In genomic region chr12:111337864-111338354, GRCm38 (mm10) we compare ENCODE assay signal across 10 mouse cellular contexts. TPM values are rescaled to one million over a fixed set of nuclear protein-coding genes. Genes with fewer than 3 reads are reported as not detected.
DNase-seq lines count a peak whose midpoint lies in the region; ATAC-seq and TF ChIP-seq lines count a peak whose summit lies in the region.
"Had no signal": no experiment of that assay in that cellular context is flagged by ENCODE, and none has a peak within 500 bp of the region (broad histone marks: within the 10 kb centered on the region; RNA-seq: fewer than 3 reads in every experiment).

No protein-coding gene starts in this region.

- no peak overlapping the region for H3K9ac ChIP-seq in kidney, embryonic 16.5 days (replicated peaks; ENCODE audit: low read length)
- H3K9ac ChIP-seq in CH12.LX (ENCODE audit: insufficient read depth, low read depth) = no peak overlapping the region
- H3K9ac ChIP-seq in liver, embryonic 13.5 days = 0 out of 2 replicates have a peak overlapping the region, but pooled peaks have one; percentile 8

- H3K4me2 ChIP-seq in kidney, embryonic 16.5 days (replicated peaks; ENCODE audit: low read depth, low read length) = no peak overlapping the region
- no peak overlapping the region for H3K4me2 ChIP-seq in CH12.LX (ENCODE audit: insufficient read depth, low read depth, poor library complexity, severe bottlenecking)
- H3K4me2 ChIP-seq in liver, embryonic 13.5 days = peak overlapping the region; percentile 1

- H3K36me3 ChIP-seq in kidney, adult 2 months (ENCODE audit: control insufficient read depth, insufficient read depth, low read length) = no peaks in the 10 kb centered on the region; the same call in 1 of the 2 replicates
- H3K36me3 ChIP-seq in kidney, embryonic 16.5 days (ENCODE audit: insufficient read depth, low read length) = peaks cover 59% of the 10 kb centered on the region
- peaks cover 29 to 84% of the 10 kb centered on the region in 2 experiments for H3K36me3 ChIP-seq in CH12.LX (replicated peaks in 1 of 2; ENCODE audit: control insufficient read depth in 1 of 2, insufficient read depth in 1 of 2, low read length in 1 of 2)
- peaks cover 33% of the 10 kb centered on the region for H3K36me3 ChIP-seq in liver, embryonic 13.5 days

- peak; percentile 21; the same call in 1 of the 2 replicates for TF ChIP-seq CTCF in kidney, adult 2 months (conservative IDR thresholded peaks at IDR 0.05; ENCODE audit: insufficient read depth, insufficient read length, low read depth, low read length)
- peak in 1 of 2 experiments; percentile 28; a peak in 1 of 4 replicates for TF ChIP-seq CTCF in CH12.LX (conservative IDR thresholded peaks at IDR 0.05 in 1 of 2, IDR thresholded peaks at IDR 0.05 in 1 of 2; ENCODE audit: low read depth in 2 of 2, low read length in 2 of 2)

- H3K79me2 ChIP-seq in CH12.LX (replicated peaks; ENCODE audit: control insufficient read depth, extremely low read depth, insufficient read depth, poor library complexity, severe bottlenecking) = no peaks in the 10 kb centered on the region

- no peak for TF ChIP-seq POLR2A in kidney, adult 2 months (IDR thresholded peaks at IDR 0.05; ENCODE audit: low read depth, low read length)
- TF ChIP-seq POLR2A in CH12.LX (IDR thresholded peaks at IDR 0.05; ENCODE audit: low read depth, low read length) = no peak

- no peak overlapping the region for H3K4me3 ChIP-seq in kidney, adult 2 months (ENCODE audit: insufficient read depth, low read depth, low read length)
- H3K4me3 ChIP-seq in kidney, embryonic 16.5 days (ENCODE audit: low read length) = no peak overlapping the region
- no peak overlapping the region for H3K4me3 ChIP-seq in CH12.LX (replicated peaks in 1 of 3; ENCODE audit: low read depth in 2 of 3, low read length in 2 of 3, poor library complexity in 1 of 3)
- H3K4me3 ChIP-seq in liver, embryonic 13.5 days (replicated peaks) = no peak overlapping the region
- H3K4me3 ChIP-seq: erythroblast, embryonic 14.5 days had no signal

- dilution Hi-C loops in CH12.LX (cut with MboI; ENCODE audit: extremely low pct_ligation_motif_present, extremely low pct_unique_long_range_greater_than_20kb, low sequenced_read_pairs) = no loop called here

- no peak for ATAC-seq in kidney, embryonic 16.5 days (ENCODE audit: low FRiP score, low TSS enrichment)
- peak; percentile 80 for ATAC-seq in liver, embryonic 13.5 days (ENCODE audit: low read depth)

- in situ Hi-C loops in CH12.LX (cut with MboI; ENCODE audit: low pct_ligation_motif_present, low pct_unique_long_range_greater_than_20kb, low sequenced_read_pairs) = no loop called here

- no peaks in the 10 kb centered on the region for H3K27me3 ChIP-seq in kidney, adult 2 months (replicated peaks; ENCODE audit: control insufficient read depth, insufficient read depth, low read length)
- H3K27me3 ChIP-seq in kidney, embryonic 16.5 days (ENCODE audit: insufficient read depth, low read length) = no peaks in the 10 kb centered on the region
- H3K27me3 ChIP-seq in CH12.LX (replicated peaks) = no peaks in the 10 kb centered on the region
- H3K27me3 ChIP-seq in liver, embryonic 13.5 days = no peaks in the 10 kb centered on the region

- TF ChIP-seq RAD21 in CH12.LX (IDR thresholded peaks at IDR 0.05; ENCODE audit: low read depth, low read length) = peak; percentile 16

- H3K9me3 ChIP-seq in kidney, embryonic 16.5 days (ENCODE audit: low read length) = no peaks in the 10 kb centered on the region
- H3K9me3 ChIP-seq in CH12.LX (replicated peaks; ENCODE audit: low read length) = no peaks in the 10 kb centered on the region
- no peaks in the 10 kb centered on the region for H3K9me3 ChIP-seq in liver, embryonic 13.5 days (replicated peaks)

- no peaks in the 10 kb centered on the region for H3K4me1 ChIP-seq in kidney, adult 2 months (ENCODE audit: control insufficient read depth, insufficient read depth, low read length)
- no peaks in the 10 kb centered on the region for H3K4me1 ChIP-seq in kidney, embryonic 16.5 days (ENCODE audit: insufficient read depth, low read length)
- peaks cover 5 to 31% of the 10 kb centered on the region in 2 experiments for H3K4me1 ChIP-seq in CH12.LX (ENCODE audit: control insufficient read depth in 1 of 2, insufficient read depth in 2 of 2)
- peaks cover 22% of the 10 kb centered on the region for H3K4me1 ChIP-seq in liver, embryonic 13.5 days (replicated peaks)

- 78% methylated on average over 15 of the region's 15 CpGs for WGBS in kidney, adult 2 months
- WGBS in kidney, embryonic 16.5 days = 73% methylated on average over 15 of the region's 15 CpGs
- WGBS in liver, embryonic 13.5 days (ENCODE audit: insufficient replicate concordance) = 23% methylated on average over 15 of the region's 15 CpGs

- no peak for DNase-seq in kidney, adult 2 months
- DNase-seq in CH12.LX (ENCODE audit: extremely low read depth) (no peak), MEL-GATA-1-ER (ENCODE audit: extremely low read depth, low read depth) (peak; percentile 33), adipocyte (ENCODE audit: low spot score) (no peak)
- peak; percentile 29 for DNase-seq in liver, embryonic 13.5 days
- DNase-seq in cerebellum, postnatal 36 days = no peak
- no peak for DNase-seq in testis, postnatal 10 days (ENCODE audit: low spot score)
- DNase-seq: kidney, postnatal 25 days had no signal

- no peak overlapping the region for H3K27ac ChIP-seq in kidney, adult 2 months (ENCODE audit: insufficient read depth, low read depth, low read length)
- H3K27ac ChIP-seq in kidney, embryonic 16.5 days (ENCODE audit: low read length) = no peak overlapping the region
- H3K27ac ChIP-seq in CH12.LX (ENCODE audit: insufficient read depth, low read depth) = no peak overlapping the region
- no peak overlapping the region for H3K27ac ChIP-seq in liver, embryonic 13.5 days

- no peak for TF ChIP-seq EP300 in CH12.LX (IDR thresholded peaks at IDR 0.05; ENCODE audit: low read length)

TF ChIP-seq in CH12.LX, 34 proteins besides CTCF, POLR2A, EP300 and RAD21:
- no peak for TF ChIP-seq PAX5 (IDR thresholded peaks at IDR 0.05; ENCODE audit: low read length)
- no peak for TF ChIP-seq ZKSCAN1 (IDR thresholded peaks at IDR 0.05; ENCODE audit: borderline replicate concordance, low read depth, low read length)
- TF ChIP-seq CHD2 (IDR thresholded peaks at IDR 0.05; ENCODE audit: low read length) = no peak
- no peak for TF ChIP-seq ZMIZ1 (IDR thresholded peaks at IDR 0.05; ENCODE audit: low read depth, low read length)
- no peak for TF ChIP-seq USF1 (IDR thresholded peaks at IDR 0.05; ENCODE audit: low read depth, low read length)
- no peak for TF ChIP-seq ZC3H11A (IDR thresholded peaks at IDR 0.05; ENCODE audit: low read depth, low read length)
- TF ChIP-seq IRF4 (IDR thresholded peaks at IDR 0.05; ENCODE audit: low read depth, low read length) = no peak
- TF ChIP-seq TBP (conservative IDR thresholded peaks at IDR 0.05; ENCODE audit: low read depth, low read length) = no peak
- no peak for TF ChIP-seq NELFE (IDR thresholded peaks at IDR 0.05; ENCODE audit: low read depth, low read length)
- no peak for TF ChIP-seq MAZ (IDR thresholded peaks at IDR 0.05; ENCODE audit: low read depth, low read length)
- no peak for TF ChIP-seq JUN (IDR thresholded peaks at IDR 0.05; ENCODE audit: insufficient read depth, low read depth, low read length)
- no peak for TF ChIP-seq E2F4 (IDR thresholded peaks at IDR 0.05; ENCODE audit: insufficient replicate concordance, low read depth, low read length)
- TF ChIP-seq KAT2A (IDR thresholded peaks at IDR 0.05; ENCODE audit: insufficient replicate concordance, low read length) = no peak
- TF ChIP-seq USF2 (conservative IDR thresholded peaks at IDR 0.05; ENCODE audit: low read depth, low read length) = no peak
- TF ChIP-seq MAFK (IDR thresholded peaks at IDR 0.05; ENCODE audit: insufficient replicate concordance, low read length) = no peak
- TF ChIP-seq POLR2AphosphoS2 (IDR thresholded peaks at IDR 0.05; ENCODE audit: low read depth, low read length) = no peak

RNA-seq across cellular contexts. Expression of gene Cdc42bpb, which starts 39.6 kb away (rescaled TPM):
- 164 and 208 TPM in 2 replicates for polyA plus RNA-seq in kidney, adult 2 months (2012; rRNA removed)
- 40.6 and 45.2 TPM in 2 replicates for polyA plus RNA-seq in kidney, embryonic 16.5 days (2015; fragmentation: Nextera tagmentation; extraction: Ambion mirVana)
- total RNA-seq in CH12.LX (2012; rRNA removed) (20.6 and 25.4 TPM in 2 replicates), CH12.LX (2014; rRNA removed) (12.9 and 16.7 TPM in 2 replicates)
- 22.9 and 29.7 TPM in 2 replicates for polyA plus RNA-seq in CH12.LX (2012; ENCODE audit: insufficient read length, low read depth)
- 5.9 and 6.7 TPM in 2 replicates for polyA plus RNA-seq in liver, embryonic 13.5 days (2015; fragmentation: Nextera tagmentation; extraction: Ambion mirVana)

Comparison
In these comparisons a context has a peak if more than half of its experiments do, and no peak if none do; other contexts are left out.
1. DNase-seq: peak in MEL-GATA-1-ER (single experiment) and liver, embryonic 13.5 days (single experiment); none in kidney, adult 2 months (single experiment), CH12.LX (single experiment), cerebellum, postnatal 36 days (0 of 2), adipocyte (single experiment) and testis, postnatal 10 days (single experiment).